Mouse (Mus musculus) limb, embryonic 14.5 days (tissue): ENCODE results near the gene Pde1b. TPM values are rescaled to one million over a fixed set of nuclear protein-coding genes. Genes with fewer than 3 reads are reported as not detected.

Source experiments
- ATAC-seq: fragments of 200-750 bp; cut with Nextera tagmentation; 2 replicates; pipeline ENCODE4 v1.8.0; 2017; ENCODE audit warnings: low read depth, moderate number of reproducible peaks, moderate TSS enrichment; ENCODE audit not compliant: low FRiP score
- DNase-seq: peaks from one replicate; pipeline ENCODE4 v3.0.0-alpha.2; 2015; ENCODE audit warnings: low spot score
- H3K27ac ChIP-seq: fragments of 300-500 bp; sonication (generic); replicated peaks from 2 replicates; pipeline ENCODE4 v1.5.1; 2014; ENCODE audit warnings: low read depth, mild to moderate bottlenecking, low read length, moderate library complexity, mixed read lengths
- H3K27me3 ChIP-seq: fragments of 300-500 bp; sonication (generic); 2 replicates; pipeline ENCODE4 v1.6.1; 2014; ENCODE audit warnings: low read length, mixed read lengths; ENCODE audit not compliant: control insufficient read depth, insufficient read depth
- H3K36me3 ChIP-seq: fragments of 300-500 bp; sonication (generic); 2 replicates; pipeline ENCODE4 v1.6.1; 2014; ENCODE audit warnings: mild to moderate bottlenecking, low read length, moderate library complexity, mixed read lengths; ENCODE audit not compliant: control insufficient read depth, insufficient read depth
- H3K4me1 ChIP-seq: fragments of 300-500 bp; sonication (generic); 2 replicates; pipeline ENCODE4 v1.6.1; 2014; ENCODE audit warnings: antibody characterized with exemption, low read length, mixed read lengths; ENCODE audit not compliant: control insufficient read depth, insufficient read depth
- H3K4me2 ChIP-seq: fragments of 300-500 bp; sonication (generic); replicated peaks from 2 replicates; pipeline ENCODE4 v1.6.1; 2014; ENCODE audit warnings: low read depth, mild to moderate bottlenecking, low read length, moderate library complexity; ENCODE audit not compliant: severe bottlenecking
- H3K4me3 ChIP-seq: fragments of 300-500 bp; sonication (generic); replicated peaks from 2 replicates; pipeline ENCODE4 v1.5.1; 2014; ENCODE audit warnings: low read length
- H3K9ac ChIP-seq: fragments of 300-500 bp; sonication (generic); 2 replicates; pipeline ENCODE4 v1.6.1; 2014; ENCODE audit warnings: mild to moderate bottlenecking, low read depth, low read length, moderate library complexity; ENCODE audit not compliant: severe bottlenecking
- H3K9me3 ChIP-seq: fragments of 300-500 bp; sonication (generic); 2 replicates; pipeline ENCODE4 v1.6.1; 2016; ENCODE audit warnings: low read length; ENCODE audit not compliant: control insufficient read depth
- POLR2A ChIP-seq: fragments of 200-500 bp; IDR thresholded peaks from 2 replicates; pipeline ENCODE4 v1.8.0; 2012; ENCODE audit warnings: inconsistent platforms, mild to moderate bottlenecking, moderate library complexity, borderline replicate concordance; ENCODE audit not compliant: insufficient read depth, insufficient read length; ENCODE audit errors: extremely low read depth
- WGBS: fragments of 180-500 bp; shearing (Covaris S2); extraction: QIAGEN DNeasy Blood & Tissue Kit; methylation state at CpG from one replicate; pipeline ENCODE4 v1.1.7; 2014; 5-methylcytosine and 5-hydroxymethylcytosine counted together
- polyA plus RNA-seq, 2 experiments: library from polyadenylated mRNA; depleted of rRNA in 1 of 2; stranded (reverse) in 1 of 2; unstranded in 1 of 2; fragments of >200 nt; fragmentation: Nextera tagmentation in 1 of 2; extraction: Ambion mirVana in 1 of 2; gene quantifications; 2 replicates each; pipeline versions ENCODE4 v1.2.1 to v1.2.3; 2012 to 2014

Gene Pde1b
- polyA plus RNA-seq, 2 experiments = 4.4 to 6.9 TPM

GRCm38 (mm10) chr15:103484490-103484889 is 18.3 kb upstream of the Pde1b start:
- no peaks in the 10 kb centered on the region for H3K27me3 ChIP-seq
- H3K4me3 ChIP-seq = no peak overlapping the region
- DNase-seq = no peak
- no peak overlapping the region for H3K4me2 ChIP-seq
- peaks cover 5% of the 10 kb centered on the region; the same call in 1 of the 2 replicates for H3K4me1 ChIP-seq
- no peak for ATAC-seq
- WGBS = 14% methylated on average over 2 of the region's 2 CpGs
- no peaks in the 10 kb centered on the region for H3K36me3 ChIP-seq
- no peak for TF ChIP-seq POLR2A
- H3K27ac ChIP-seq = no peak overlapping the region
- H3K9ac ChIP-seq = no peak overlapping the region
- H3K9me3 ChIP-seq = no peaks in the 10 kb centered on the region

GRCm38 (mm10) chr15:103485106-103485505 is 17.7 kb upstream of the Pde1b start:
- Histone ChIP-seq H3K4me2 (no peak overlapping the region), H3K4me3 (no peak overlapping the region), H3K27me3 (no peaks in the 10 kb centered on the region), H3K9me3 (no peaks in the 10 kb centered on the region), H3K36me3 (no peaks in the 10 kb centered on the region), H3K27ac (no peak overlapping the region), H3K9ac (no peak overlapping the region), H3K4me1 (peaks cover 5% of the 10 kb centered on the region; the same call in 1 of the 2 replicates)
- no peak for DNase-seq
- TF ChIP-seq POLR2A = no peak
- 39% methylated on average over 3 of the region's 3 CpGs for WGBS
- no peak for ATAC-seq

- H3K27ac ChIP-seq = no peak overlapping the region
- no peak for ATAC-seq
- peaks cover 5% of the 10 kb centered on the region; the same call in 1 of the 2 replicates for H3K4me1 ChIP-seq
- H3K9me3 ChIP-seq = no peaks in the 10 kb centered on the region
- H3K36me3 ChIP-seq = no peaks in the 10 kb centered on the region
- no peak overlapping the region for H3K9ac ChIP-seq
- no peak for TF ChIP-seq POLR2A
- no peak for DNase-seq
- no peak overlapping the region for H3K4me3 ChIP-seq
- H3K27me3 ChIP-seq = no peaks in the 10 kb centered on the region
- 36% methylated on average over 1 of the region's 1 CpGs for WGBS
- H3K4me2 ChIP-seq = no peak overlapping the region
Measured at GRCm38 (mm10) chr15:103486658-103487057, 16.2 kb upstream of the Pde1b start.

- Histone ChIP-seq H3K36me3 (no peaks in the 10 kb centered on the region), H3K9me3 (no peaks in the 10 kb centered on the region), H3K4me1 (peaks cover 5% of the 10 kb centered on the region; the same call in 1 of the 2 replicates), H3K27ac (no peak overlapping the region), H3K9ac (no peak overlapping the region), H3K27me3 (no peaks in the 10 kb centered on the region), H3K4me3 (no peak overlapping the region), H3K4me2 (no peak overlapping the region)
- no peak for TF ChIP-seq POLR2A
- ATAC-seq = no peak
- no peak for DNase-seq
- 60% methylated on average over 4 of the region's 4 CpGs for WGBS
Measured at GRCm38 (mm10) chr15:103488336-103488735, 14.5 kb upstream of the Pde1b start.

- TF ChIP-seq POLR2A = no peak
- no peaks in the 10 kb centered on the region for H3K36me3 ChIP-seq
- no peak for DNase-seq
Measured at GRCm38 (mm10) chr15:103496204-103497140, 6.4 kb upstream of the Pde1b start.

More at GRCm38 (mm10) chr15:103496204-103497140, 6.4 kb upstream of the Pde1b start:
- WGBS = 65% methylated on average over 10 of the region's 10 CpGs
- Histone ChIP-seq H3K9ac (no peak overlapping the region), H3K4me3 (no peak overlapping the region), H3K4me2 (no peak overlapping the region), H3K9me3 (no peaks in the 10 kb centered on the region), H3K4me1 (peaks cover 4% of the 10 kb centered on the region; the same call in 1 of the 2 replicates), H3K27me3 (no peaks in the 10 kb centered on the region), H3K27ac (no peak overlapping the region)
- ATAC-seq = no peak
